Mouse (Mus musculus): ENCODE measurements around the gene Cenpc1.

Cenpc1 gene

GRCm38 (mm10) chr5:86068451-86068850, 3.1 kb upstream of the Cenpc1 start:
- Histone ChIP-seq H3K27me3 (ENCODE audit: insufficient read depth, low read length) (no peaks in the 10 kb centered on the region), H3K4me3 (replicated peaks; ENCODE audit: low read length) (no peak overlapping the region), H3K36me3 (ENCODE audit: insufficient read depth, low read length) (no peaks in the 10 kb centered on the region), H3K9me3 (ENCODE audit: low read length) (no peaks in the 10 kb centered on the region), H3K4me1 (replicated peaks; ENCODE audit: low read depth, low read length) (peaks cover 27% of the 10 kb centered on the region)
- TF ChIP-seq NANOG (IDR thresholded peaks at IDR 0.05; ENCODE audit: borderline replicate concordance, low read length), result no peak
- no peak for TF ChIP-seq CTCF (conservative IDR thresholded peaks at IDR 0.05; ENCODE audit: low read length)
- no peak for TF ChIP-seq POU5F1 (IDR thresholded peaks at IDR 0.05; ENCODE audit: borderline replicate concordance, low read length)

- TF ChIP-seq CTCF (conservative IDR thresholded peaks at IDR 0.05; ENCODE audit: low read length) (peak; percentile 79), POU5F1 (IDR thresholded peaks at IDR 0.05; ENCODE audit: borderline replicate concordance, low read length) (no peak)
- no peaks in the 10 kb centered on the region for H3K36me3 ChIP-seq (ENCODE audit: insufficient read depth, low read length)
Measured at GRCm38 (mm10) chr5:86066551-86066929, 1.2 kb upstream of the Cenpc1 start.

GRCm38 (mm10) chr5:86065876-86066550, 630 bp upstream of the Cenpc1 start:
- Histone ChIP-seq H3K27me3 (ENCODE audit: insufficient read depth, low read length) (no peaks in the 10 kb centered on the region), H3K36me3 (ENCODE audit: insufficient read depth, low read length) (no peaks in the 10 kb centered on the region), H3K4me1 (replicated peaks; ENCODE audit: low read depth, low read length) (peaks cover 40% of the 10 kb centered on the region), H3K4me3 (replicated peaks; ENCODE audit: low read length) (peak overlapping the region; percentile 73), H3K9me3 (ENCODE audit: low read length) (no peaks in the 10 kb centered on the region)
- TF ChIP-seq NANOG (IDR thresholded peaks at IDR 0.05; ENCODE audit: borderline replicate concordance, low read length), result no peak
- TF ChIP-seq POU5F1 (IDR thresholded peaks at IDR 0.05; ENCODE audit: borderline replicate concordance, low read length), result no peak
- TF ChIP-seq CTCF (conservative IDR thresholded peaks at IDR 0.05; ENCODE audit: low read length), result no peak

More at GRCm38 (mm10) chr5:86066551-86066929, 1.2 kb upstream of the Cenpc1 start:
- Histone ChIP-seq H3K4me1 (replicated peaks; ENCODE audit: low read depth, low read length) (peaks cover 40% of the 10 kb centered on the region), H3K27me3 (ENCODE audit: insufficient read depth, low read length) (no peaks in the 10 kb centered on the region), H3K4me3 (replicated peaks; ENCODE audit: low read length) (peak overlapping the region; percentile 73), H3K9me3 (ENCODE audit: low read length) (no peaks in the 10 kb centered on the region)

GRCm38 (mm10) chr5:86063501-86063900, 1.9 kb downstream of the Cenpc1 start:
- H3K9me3 ChIP-seq (ENCODE audit: low read length), result no peaks in the 10 kb centered on the region
- H3K36me3 ChIP-seq (ENCODE audit: insufficient read depth, low read length), result peaks cover 12% of the 10 kb centered on the region
- peak overlapping the region; percentile 89 for H3K4me3 ChIP-seq (replicated peaks; ENCODE audit: low read length)
- H3K4me1 ChIP-seq (replicated peaks; ENCODE audit: low read depth, low read length), result peaks cover 40% of the 10 kb centered on the region
- no peak for TF ChIP-seq NANOG (IDR thresholded peaks at IDR 0.05; ENCODE audit: borderline replicate concordance, low read length)
- TF ChIP-seq POU5F1 (IDR thresholded peaks at IDR 0.05; ENCODE audit: borderline replicate concordance, low read length), result no peak
- no peak for TF ChIP-seq CTCF (conservative IDR thresholded peaks at IDR 0.05; ENCODE audit: low read length)
- H3K27me3 ChIP-seq (ENCODE audit: insufficient read depth, low read length), result no peaks in the 10 kb centered on the region

- H3K36me3 ChIP-seq (ENCODE audit: insufficient read depth, low read length), result peaks cover 67% of the 10 kb centered on the region
- H3K4me3 ChIP-seq (replicated peaks; ENCODE audit: low read length), result no peak overlapping the region
- no peak for TF ChIP-seq CTCF (conservative IDR thresholded peaks at IDR 0.05; ENCODE audit: low read length)
- no peak for TF ChIP-seq POU5F1 (IDR thresholded peaks at IDR 0.05; ENCODE audit: borderline replicate concordance, low read length)
- TF ChIP-seq NANOG (IDR thresholded peaks at IDR 0.05; ENCODE audit: borderline replicate concordance, low read length), result no peak
- no peaks in the 10 kb centered on the region for H3K27me3 ChIP-seq (ENCODE audit: insufficient read depth, low read length)
- H3K4me1 ChIP-seq (replicated peaks; ENCODE audit: low read depth, low read length), result no peaks in the 10 kb centered on the region
- no peaks in the 10 kb centered on the region for H3K9me3 ChIP-seq (ENCODE audit: low read length)
Measured at GRCm38 (mm10) chr5:86029820-86030219, 35.6 kb downstream of the Cenpc1 start.

- Histone ChIP-seq H3K36me3 (ENCODE audit: insufficient read depth, low read length) (no peaks in the 10 kb centered on the region), H3K4me1 (replicated peaks; ENCODE audit: low read depth, low read length) (no peaks in the 10 kb centered on the region), H3K27me3 (ENCODE audit: insufficient read depth, low read length) (no peaks in the 10 kb centered on the region), H3K4me3 (replicated peaks; ENCODE audit: low read length) (no peak overlapping the region), H3K9me3 (ENCODE audit: low read length) (no peaks in the 10 kb centered on the region)
- TF ChIP-seq CTCF (conservative IDR thresholded peaks at IDR 0.05; ENCODE audit: low read length) (no peak), POU5F1 (IDR thresholded peaks at IDR 0.05; ENCODE audit: borderline replicate concordance, low read length) (no peak), NANOG (IDR thresholded peaks at IDR 0.05; ENCODE audit: borderline replicate concordance, low read length) (no peak)
Measured at GRCm38 (mm10) chr5:85996545-85997510, 68.6 kb downstream of the Cenpc1 start.

GRCm38 (mm10) chr5:85994551-85994950, 70.8 kb downstream of the Cenpc1 start:
- Histone ChIP-seq H3K4me1 (replicated peaks; ENCODE audit: low read depth, low read length) (no peaks in the 10 kb centered on the region), H3K4me3 (replicated peaks; ENCODE audit: low read length) (no peak overlapping the region), H3K9me3 (ENCODE audit: low read length) (no peaks in the 10 kb centered on the region), H3K36me3 (ENCODE audit: insufficient read depth, low read length) (no peaks in the 10 kb centered on the region), H3K27me3 (ENCODE audit: insufficient read depth, low read length) (peaks cover 3% of the 10 kb centered on the region; the same call in 1 of the 2 replicates)
- TF ChIP-seq NANOG (IDR thresholded peaks at IDR 0.05; ENCODE audit: borderline replicate concordance, low read length), result no peak
- TF ChIP-seq CTCF (conservative IDR thresholded peaks at IDR 0.05; ENCODE audit: low read length), result peak; percentile 40

All from E14TG2a.4 (cell line).